Mouse (Mus musculus) lung, embryonic 14.5 days (tissue): ENCODE measurements at regions not wholly inside any gene's neighbourhood (a gene's known extent, or its start where the extent isn't known, plus 50 kb on each side); places are given as distances from the start of the nearest gene placed in this dataset.
A peak's percentile ranks its signal among the peaks of the same experiment; 100 is the strongest.

Source experiments
- ATAC-seq: fragments of 200-750 bp; cut with Nextera tagmentation; 2 replicates; pipeline ENCODE4 v1.8.0; 2017; ENCODE audit warnings: mild to moderate bottlenecking, moderate TSS enrichment, moderate library complexity; ENCODE audit not compliant: insufficient read depth
- DNase-seq: peaks from one replicate; pipeline ENCODE4 v3.0.0-alpha.2; 2015
- H3K27ac ChIP-seq: fragments of 300-500 bp; sonication (generic); 2 replicates; pipeline ENCODE4 v1.5.1; 2014; ENCODE audit warnings: low read depth, mild to moderate bottlenecking, moderate library complexity
- H3K27me3 ChIP-seq: fragments of 300-500 bp; sonication (generic); 2 replicates; pipeline ENCODE4 v1.6.1; 2014; ENCODE audit warnings: low read length, control low read depth; ENCODE audit not compliant: insufficient read depth
- H3K36me3 ChIP-seq: fragments of 300-500 bp; sonication (generic); 2 replicates; pipeline ENCODE4 v1.6.1; 2014; ENCODE audit warnings: control low read depth; ENCODE audit not compliant: insufficient read depth
- H3K4me1 ChIP-seq: fragments of 300-500 bp; sonication (generic); 2 replicates; pipeline ENCODE4 v1.6.1; 2014; ENCODE audit warnings: antibody characterized with exemption, control low read depth; ENCODE audit not compliant: insufficient read depth
- H3K4me2 ChIP-seq: fragments of 300-500 bp; sonication (generic); 2 replicates; pipeline ENCODE4 v1.6.1; 2014; ENCODE audit warnings: mild to moderate bottlenecking
- H3K4me3 ChIP-seq: fragments of 300-500 bp; sonication (generic); 2 replicates; pipeline ENCODE4 v1.5.1; 2014; ENCODE audit warnings: low read depth, low read length
- H3K9ac ChIP-seq: fragments of 300-500 bp; sonication (generic); 2 replicates; pipeline ENCODE4 v1.6.1; 2014
- H3K9me3 ChIP-seq: fragments of 300-500 bp; sonication (generic); 2 replicates; pipeline ENCODE4 v1.6.1; 2016; ENCODE audit warnings: low read depth, low read length, control low read depth
- CTCF ChIP-seq: IDR thresholded peaks from 2 replicates; pipeline ENCODE4 v1.5.1; 2016; ENCODE audit warnings: antibody characterized with exemption, low read depth
- WGBS: fragments of 180-500 bp; shearing (Covaris S2); extraction: QIAGEN DNeasy Blood & Tissue Kit; methylation state at CpG from one replicate; pipeline ENCODE4 v1.1.7; 2014; 5-methylcytosine and 5-hydroxymethylcytosine counted together

- peak; percentile 74 for ATAC-seq
- H3K9me3 ChIP-seq: no peaks in the 10 kb centered on the region
- H3K36me3 ChIP-seq: no peaks in the 10 kb centered on the region
- no peak for TF ChIP-seq CTCF
- no peak overlapping the region for H3K4me3 ChIP-seq
- peak; percentile 60 for DNase-seq
- no peaks in the 10 kb centered on the region for H3K27me3 ChIP-seq
- 64% methylated on average over 11 of the region's 11 CpGs for WGBS
- H3K4me2 ChIP-seq: no peak overlapping the region
- H3K9ac ChIP-seq: no peak overlapping the region
- no peak overlapping the region for H3K27ac ChIP-seq
- H3K4me1 ChIP-seq: no peaks in the 10 kb centered on the region; the same call in 1 of the 2 replicates
Observed at GRCm38 (mm10) chr10:110600352-110600853, 144.4 kb upstream of the Nav3 start.

GRCm38 (mm10) chr10:110610336-110610735 lies 134.9 kb upstream of the E2f7 start:
- no peak overlapping the region for H3K4me2 ChIP-seq
- DNase-seq: no peak
- no peak overlapping the region for H3K9ac ChIP-seq
- 57% methylated on average over 9 of the region's 9 CpGs for WGBS
- H3K4me1 ChIP-seq: no peaks in the 10 kb centered on the region
- TF ChIP-seq CTCF: no peak
- no peaks in the 10 kb centered on the region for H3K27me3 ChIP-seq
- ATAC-seq: no peak
- H3K27ac ChIP-seq: no peak overlapping the region
- H3K9me3 ChIP-seq: peaks cover 6% of the 10 kb centered on the region; the same call in 1 of the 2 replicates
- H3K36me3 ChIP-seq: no peaks in the 10 kb centered on the region
- H3K4me3 ChIP-seq: no peak overlapping the region

GRCm38 (mm10) chr10:110617004-110617403 lies 128.2 kb upstream of the E2f7 start:
- no peaks in the 10 kb centered on the region for H3K36me3 ChIP-seq
- no peak overlapping the region for H3K4me3 ChIP-seq
- H3K9ac ChIP-seq: no peak overlapping the region
- DNase-seq (peak; percentile 57), ATAC-seq (peak; percentile 90)
- no peak overlapping the region for H3K27ac ChIP-seq
- H3K4me1 ChIP-seq: no peaks in the 10 kb centered on the region
- H3K9me3 ChIP-seq: peaks cover 6% of the 10 kb centered on the region; the same call in 1 of the 2 replicates
- H3K4me2 ChIP-seq: no peak overlapping the region
- H3K27me3 ChIP-seq: no peaks in the 10 kb centered on the region
- no peak for TF ChIP-seq CTCF
- 15% methylated on average over 1 of the region's 1 CpGs for WGBS

- DNase-seq (no peak), ATAC-seq (no peak)
- no peak overlapping the region for H3K4me2 ChIP-seq
- no peaks in the 10 kb centered on the region for H3K4me1 ChIP-seq
- no peaks in the 10 kb centered on the region for H3K9me3 ChIP-seq
- no peak overlapping the region for H3K27ac ChIP-seq
- no peak overlapping the region for H3K4me3 ChIP-seq
- no peak overlapping the region for H3K9ac ChIP-seq
- no peaks in the 10 kb centered on the region for H3K27me3 ChIP-seq
- TF ChIP-seq CTCF: no peak
- no peaks in the 10 kb centered on the region for H3K36me3 ChIP-seq
- 84% methylated on average over 7 of the region's 7 CpGs for WGBS
Observed at GRCm38 (mm10) chr10:110619193-110619592, 126.0 kb upstream of the E2f7 start.

GRCm38 (mm10) chr10:110625644-110626043 lies 119.6 kb upstream of the E2f7 start:
- Histone ChIP-seq H3K36me3 (no peaks in the 10 kb centered on the region), H3K9me3 (no peaks in the 10 kb centered on the region), H3K4me1 (no peaks in the 10 kb centered on the region), H3K9ac (no peak overlapping the region), H3K27me3 (no peaks in the 10 kb centered on the region), H3K4me2 (no peak overlapping the region), H3K27ac (no peak overlapping the region), H3K4me3 (no peak overlapping the region)
- no peak for ATAC-seq
- WGBS: 89% methylated on average over 3 of the region's 3 CpGs
- DNase-seq: no peak
- no peak for TF ChIP-seq CTCF

GRCm38 (mm10) chr10:110640406-110640805 lies 104.8 kb upstream of the E2f7 start:
- H3K27me3 ChIP-seq: no peaks in the 10 kb centered on the region
- DNase-seq (no peak), ATAC-seq (no peak)
- H3K4me3 ChIP-seq: no peak overlapping the region
- no peak overlapping the region for H3K27ac ChIP-seq
- WGBS: 71% methylated on average over 10 of the region's 10 CpGs
- TF ChIP-seq CTCF: no peak
- no peaks in the 10 kb centered on the region for H3K9me3 ChIP-seq
- H3K9ac ChIP-seq: no peak overlapping the region
- H3K4me2 ChIP-seq: no peak overlapping the region
- H3K36me3 ChIP-seq: no peaks in the 10 kb centered on the region
- H3K4me1 ChIP-seq: no peaks in the 10 kb centered on the region

- no peaks in the 10 kb centered on the region for H3K4me1 ChIP-seq
- H3K4me2 ChIP-seq: no peak overlapping the region
- ATAC-seq (no peak), DNase-seq (no peak)
- H3K27ac ChIP-seq: no peak overlapping the region
- H3K9ac ChIP-seq: no peak overlapping the region
- H3K9me3 ChIP-seq: no peaks in the 10 kb centered on the region
- TF ChIP-seq CTCF: no peak
- H3K27me3 ChIP-seq: no peaks in the 10 kb centered on the region
- WGBS: 90% methylated on average over 19 of the region's 19 CpGs
- no peaks in the 10 kb centered on the region for H3K36me3 ChIP-seq
- no peak overlapping the region for H3K4me3 ChIP-seq
Observed at GRCm38 (mm10) chr10:110642065-110642690, 103.1 kb upstream of the E2f7 start.

- TF ChIP-seq CTCF: no peak
- ATAC-seq (no peak), DNase-seq (no peak)
- no peaks in the 10 kb centered on the region for H3K9me3 ChIP-seq
- no peak overlapping the region for H3K27ac ChIP-seq
- no peaks in the 10 kb centered on the region for H3K36me3 ChIP-seq
- H3K4me2 ChIP-seq: no peak overlapping the region
- no peak overlapping the region for H3K4me3 ChIP-seq
- H3K27me3 ChIP-seq: no peaks in the 10 kb centered on the region
- WGBS: 88% methylated on average over 7 of the region's 7 CpGs
- no peaks in the 10 kb centered on the region for H3K4me1 ChIP-seq
- H3K9ac ChIP-seq: no peak overlapping the region
Observed at GRCm38 (mm10) chr10:110647603-110648002, 97.6 kb upstream of the E2f7 start.
